Mouse (Mus musculus) E14TG2a.4 (cell line): ENCODE measurements around the gene Tecta.

Source experiments
- CTCF ChIP-seq: conservative IDR thresholded peaks from 2 replicates; pipeline ENCODE4 v1.5.1; 2014; ENCODE audit warnings: low read length
- NANOG ChIP-seq: IDR thresholded peaks from 2 replicates; pipeline ENCODE4 v1.6.1; 2014; ENCODE audit warnings: borderline replicate concordance, low read length, mixed read lengths

DNA sequence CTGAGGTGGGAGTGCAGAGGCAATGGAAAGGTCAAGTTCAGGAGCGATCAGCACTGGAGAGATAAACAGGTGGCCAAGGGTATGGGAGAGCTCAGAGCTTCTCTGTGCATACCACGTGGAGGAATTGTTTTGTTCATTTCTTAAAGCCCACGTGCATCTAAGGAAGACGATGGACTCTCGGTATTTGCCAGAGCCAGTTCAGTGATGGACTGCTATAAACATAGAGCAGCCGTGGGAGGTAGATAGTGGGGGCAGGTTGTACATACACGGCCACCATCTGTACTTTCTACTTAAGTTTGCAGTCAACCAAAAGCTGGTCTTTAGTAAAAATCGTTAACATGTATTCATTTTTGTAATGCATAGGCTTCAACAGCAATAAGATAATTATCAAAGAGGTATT, 42.4 kb upstream of the Tecta start:
- no peak for TF ChIP-seq CTCF
- no peak for TF ChIP-seq NANOG
